Mouse (Mus musculus) forelimb bud, embryonic 11.5 days (tissue): ENCODE results near the gene Vmn1r155.
"Not testable (repeated sequence)": the region's sequence is repeated elsewhere in the genome, so short reads cannot be mapped to it uniquely, and the experiment has no call there.

Experiments
- DNase-seq: peaks from one replicate; pipeline ENCODE4 v3.0.0-alpha.2; 2012; ENCODE audit warnings: low read depth, low spot score

The Vmn1r155 gene

DNA sequence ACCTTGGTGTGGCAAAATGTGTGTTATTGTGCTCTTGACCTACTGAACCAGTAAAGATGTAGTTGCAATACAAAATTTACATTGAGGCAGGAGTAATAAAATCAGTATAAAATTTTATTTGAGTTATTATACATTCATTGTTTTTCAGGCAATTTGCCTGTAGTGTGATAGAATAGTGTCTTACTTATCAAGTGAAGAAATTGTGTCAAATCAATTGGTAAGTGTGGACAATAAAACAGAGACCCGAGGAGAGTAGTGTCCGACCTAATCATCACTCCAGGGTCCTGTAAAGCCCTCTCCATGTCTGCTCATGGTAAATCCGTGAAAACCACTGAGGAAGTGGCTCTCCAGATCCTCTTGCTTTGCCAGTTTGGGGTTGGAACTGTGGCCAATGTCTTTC, at the start of gene Vmn1r155:
Vmn1r155 (plus strand) TSS at position 301 of the 400 bp plus-strand sequence.
- DNase-seq, result not testable (repeated sequence)

DNA sequence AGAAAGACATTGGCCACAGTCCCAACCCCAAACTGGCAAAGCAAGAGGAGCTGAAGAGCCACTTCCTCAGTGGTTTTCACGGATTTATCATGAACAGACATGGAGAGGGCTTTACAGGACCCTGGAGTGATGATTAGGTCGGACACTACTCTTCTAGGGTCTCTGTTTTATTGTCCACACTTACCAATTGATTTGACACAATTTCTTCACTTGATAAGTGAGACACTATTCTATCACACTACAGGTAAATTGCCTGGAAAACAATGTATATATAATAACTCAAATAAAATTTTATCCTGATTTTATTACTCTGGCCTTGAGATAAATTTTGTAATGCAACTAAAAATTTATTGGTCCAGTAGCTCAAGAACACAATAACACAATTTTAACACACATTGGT, 34.4 kb downstream of the Vmn1r155 start, which contains the start of gene Gm8693:
Gm8693 (minus strand) TSS at position 101 of the 400 bp plus-strand sequence.
- DNase-seq, result not testable (repeated sequence)
